Mouse (Mus musculus) kidney, adult 2 months (tissue): ENCODE results near the gene Hpse. TPM values are rescaled to one million over a fixed set of nuclear protein-coding genes. Genes with fewer than 3 reads are reported as not detected.

Experiments used
- DNase-seq: peaks from one replicate; pipeline ENCODE4 v3.0.0; 2021
- H3K27ac ChIP-seq: fragments of 200-500 bp; 2 replicates; pipeline ENCODE4 v1.5.1; 2012; ENCODE audit warnings: low read depth, low read length, control low read depth, inconsistent platforms; ENCODE audit not compliant: insufficient read depth
- H3K27me3 ChIP-seq: fragments of 200-500 bp; replicated peaks from 2 replicates; pipeline ENCODE4 v1.6.1; 2012; ENCODE audit warnings: mild to moderate bottlenecking, moderate library complexity, low read length, inconsistent platforms; ENCODE audit not compliant: control insufficient read depth, insufficient read depth
- H3K36me3 ChIP-seq: fragments of 200-500 bp; 2 replicates; pipeline ENCODE4 v1.6.1; 2012; ENCODE audit warnings: mild to moderate bottlenecking, moderate library complexity, low read length, inconsistent platforms; ENCODE audit not compliant: control insufficient read depth, insufficient read depth
- H3K4me1 ChIP-seq: fragments of 200-500 bp; 2 replicates; pipeline ENCODE4 v1.6.1; 2011; ENCODE audit warnings: low read length; ENCODE audit not compliant: control insufficient read depth, insufficient read depth
- H3K4me3 ChIP-seq: fragments of 200-500 bp; 2 replicates; pipeline ENCODE4 v1.5.1; 2011; ENCODE audit warnings: mild to moderate bottlenecking, low read depth, low read length, control low read depth; ENCODE audit not compliant: insufficient read depth
- CTCF ChIP-seq: fragments of 200-500 bp; conservative IDR thresholded peaks from 2 replicates; pipeline ENCODE4 v1.5.1; 2011; ENCODE audit warnings: low read depth, mild to moderate bottlenecking, control low read depth, low read length, moderate library complexity, mixed read lengths; ENCODE audit not compliant: insufficient read depth, insufficient read length
- POLR2A ChIP-seq: fragments of 200-500 bp; IDR thresholded peaks from one replicate; pipeline ENCODE4 v1.6.1; 2011; ENCODE audit warnings: low read depth, low read length, control low read depth
- WGBS: fragments of 180-500 bp; shearing (Covaris S2); methylation state at CpG from one replicate; pipeline ENCODE4 v1.1.7; 2018; 5-methylcytosine and 5-hydroxymethylcytosine counted together
- polyA plus RNA-seq: library from polyadenylated mRNA; depleted of rRNA; stranded (reverse); fragments of >200 nt; gene quantifications from 2 replicates; pipeline ENCODE4 v1.2.3, GENCODE M21; 2012

Gene Hpse
- polyA plus RNA-seq, 1 experiment: 1.1 TPM

- no peaks in the 10 kb centered on the region for H3K36me3 ChIP-seq
- DNase-seq: no peak
- TF ChIP-seq CTCF: no peak
- no peak for TF ChIP-seq POLR2A
- WGBS: 62% methylated on average over 2 of the region's 2 CpGs
- H3K27ac ChIP-seq: no peak overlapping the region
- no peaks in the 10 kb centered on the region for H3K27me3 ChIP-seq
- no peak overlapping the region for H3K4me3 ChIP-seq
- H3K4me1 ChIP-seq: no peaks in the 10 kb centered on the region
These were observed 21.6 kb downstream of the Hpse start for GRCm38 (mm10) chr5:100697886-100698285.

DNA sequence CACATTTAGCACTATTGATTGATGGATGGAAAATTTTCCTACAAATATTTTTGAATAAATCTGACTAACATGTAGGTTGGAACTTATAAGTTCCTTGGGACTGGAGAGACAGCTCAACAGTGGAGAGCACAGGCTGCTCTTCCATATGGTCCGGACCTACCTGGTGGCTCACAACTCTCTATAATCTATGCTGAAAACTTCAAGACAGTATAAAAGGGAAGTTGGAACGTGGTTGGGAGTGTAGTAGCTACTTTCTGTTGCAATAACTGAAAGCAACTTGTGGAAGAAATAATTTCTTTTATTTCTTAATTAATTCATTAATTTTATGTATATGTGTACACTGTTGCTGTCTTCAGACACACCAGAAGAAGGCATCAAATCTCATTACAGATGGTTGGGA, 22.1 kb downstream of the Hpse start:
- TF ChIP-seq POLR2A (no peak), CTCF (no peak)
- Histone ChIP-seq H3K4me1 (no peaks in the 10 kb centered on the region), H3K4me3 (no peak overlapping the region), H3K27ac (no peak overlapping the region), H3K36me3 (no peaks in the 10 kb centered on the region), H3K27me3 (no peaks in the 10 kb centered on the region)
- DNase-seq: no peak
- WGBS: 64% methylated on average over 2 of the region's 2 CpGs

DNA sequence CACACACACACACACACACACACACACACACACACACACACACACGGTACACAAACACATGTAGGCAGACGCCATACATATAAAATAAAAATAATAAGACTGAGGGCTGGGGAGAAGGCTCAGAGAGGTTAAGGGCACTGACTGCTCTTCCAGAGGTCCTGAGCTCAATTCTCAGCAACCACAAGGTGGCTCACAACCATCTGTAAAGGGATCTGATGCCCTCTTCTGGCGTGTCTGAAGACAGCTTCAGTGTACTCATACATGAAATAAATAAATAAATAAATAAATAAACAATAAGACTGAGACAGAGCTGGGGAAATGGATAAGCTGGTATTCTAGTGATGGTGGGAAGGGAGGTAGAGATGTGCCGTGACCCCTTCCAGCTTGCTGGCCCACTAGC, 33.9 kb downstream of the Hpse start:
- no peak overlapping the region for H3K27ac ChIP-seq
- TF ChIP-seq CTCF (no peak), POLR2A (no peak)
- no peaks in the 10 kb centered on the region for H3K4me1 ChIP-seq
- H3K27me3 ChIP-seq: no peaks in the 10 kb centered on the region
- DNase-seq: no peak
- H3K4me3 ChIP-seq: no peak overlapping the region
- no peaks in the 10 kb centered on the region for H3K36me3 ChIP-seq
- WGBS: 78% methylated on average over 4 of the region's 4 CpGs

DNA sequence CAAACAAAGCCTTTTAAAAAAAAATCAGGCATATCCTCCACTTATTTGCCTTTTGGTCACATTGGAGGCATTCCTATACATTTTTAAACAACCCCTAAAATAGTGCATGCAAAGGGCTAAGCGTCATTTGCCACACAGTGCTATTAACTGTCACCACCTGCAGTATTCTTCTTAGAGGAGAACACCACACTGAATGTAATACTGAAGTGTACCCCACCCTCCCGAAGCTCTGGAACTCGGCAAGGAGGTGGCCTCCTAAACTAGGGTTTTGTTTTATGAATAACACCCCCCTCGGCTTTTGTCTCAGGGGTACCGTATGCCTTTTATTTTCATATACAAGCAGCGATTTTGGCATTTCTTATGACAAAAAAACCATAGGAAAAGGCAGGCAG, 39.0 kb downstream of the Hpse start:
- TF ChIP-seq POLR2A (no peak), CTCF (no peak)
- Histone ChIP-seq H3K4me1 (no peaks in the 10 kb centered on the region), H3K36me3 (no peaks in the 10 kb centered on the region), H3K27ac (no peak overlapping the region), H3K4me3 (no peak overlapping the region), H3K27me3 (no peaks in the 10 kb centered on the region)
- 73% methylated on average over 6 of the region's 6 CpGs for WGBS
- no peak for DNase-seq

DNA sequence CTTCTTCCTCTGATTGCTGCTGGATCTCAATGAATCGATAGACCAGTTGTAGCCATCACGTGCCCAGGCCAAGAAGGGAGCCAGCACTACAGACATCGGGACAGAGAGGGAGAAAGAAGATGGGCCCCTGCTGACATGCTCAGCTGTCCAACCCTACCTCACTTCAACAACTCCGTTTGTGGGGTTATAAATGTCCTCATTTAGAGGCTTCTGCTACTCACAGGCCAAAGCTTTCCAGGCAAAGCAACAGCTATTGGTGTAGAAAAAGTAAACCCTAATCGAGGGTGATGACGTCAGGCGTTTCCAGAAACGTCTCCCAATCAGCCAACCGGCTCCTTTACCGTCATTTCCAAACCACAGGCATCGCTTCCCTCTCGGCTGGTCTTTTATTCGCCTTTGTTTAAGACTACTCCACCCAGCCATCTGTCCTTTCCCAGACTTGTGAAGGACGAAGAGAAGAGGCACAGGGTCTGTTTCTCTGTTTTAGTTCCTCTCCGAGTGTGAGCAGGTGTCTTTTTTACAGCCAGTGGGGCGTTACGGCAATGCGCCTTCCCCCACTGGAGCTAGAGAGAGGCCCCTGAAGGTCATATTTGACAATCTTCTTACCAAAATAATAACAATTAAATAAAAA, 39.5 kb downstream of the Hpse start:
- no peak overlapping the region for H3K27ac ChIP-seq
- WGBS: 52% methylated on average over 18 of the region's 18 CpGs
- H3K4me1 ChIP-seq: peaks cover 2% of the 10 kb centered on the region; the same call in 1 of the 2 replicates
- H3K36me3 ChIP-seq: no peaks in the 10 kb centered on the region
- no peak overlapping the region for H3K4me3 ChIP-seq
- H3K27me3 ChIP-seq: no peaks in the 10 kb centered on the region
- TF ChIP-seq CTCF (no peak), POLR2A (no peak)
- DNase-seq: no peak

DNA sequence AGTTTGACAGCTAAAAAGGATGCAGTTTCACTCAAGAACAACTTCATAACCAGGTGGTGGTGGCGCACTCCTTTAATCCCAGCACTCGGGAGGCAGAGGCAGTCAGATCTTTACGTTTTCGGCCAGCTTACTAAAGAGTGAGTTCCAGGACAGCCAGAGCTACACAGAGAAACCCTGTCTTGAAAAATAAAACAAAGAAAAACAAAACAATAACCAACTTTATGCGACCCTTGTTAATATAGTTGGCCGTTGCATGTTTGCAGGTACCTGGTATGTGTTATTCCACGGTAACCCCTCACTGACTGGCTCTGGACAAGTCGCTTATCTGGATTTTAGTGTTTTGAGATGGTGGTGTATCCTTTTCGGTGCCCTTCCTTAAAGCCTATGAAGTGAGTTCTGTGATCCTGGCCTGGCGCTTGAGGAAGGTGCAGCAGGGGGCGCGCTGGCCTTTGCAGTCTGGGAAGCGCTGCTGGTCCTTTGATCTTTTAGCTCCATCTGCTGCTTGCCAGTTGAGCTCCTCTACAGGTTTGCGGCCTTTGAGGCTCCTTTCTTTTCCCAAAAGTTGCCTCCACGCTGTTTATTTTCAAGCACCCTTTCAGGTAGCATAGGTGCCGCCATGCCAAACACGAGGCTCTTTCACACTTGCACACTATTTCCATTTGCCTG, 44.7 kb downstream of the Hpse start, which contains the start of gene Coq2:
Gene Coq2 (minus strand): TSS at position 430 of the 666 bp plus-strand sequence.
- 7% methylated on average over 17 of the region's 17 CpGs for WGBS
- TF ChIP-seq POLR2A (no peak), CTCF (peak; percentile 86)
- Histone ChIP-seq H3K4me1 (peaks cover 3% of the 10 kb centered on the region; the same call in 1 of the 2 replicates), H3K27me3 (no peaks in the 10 kb centered on the region), H3K27ac (peak within 1 kb of the TSS; percentile 37), H3K4me3 (peak within 1 kb of the TSS; percentile 99), H3K36me3 (no peaks in the 10 kb centered on the region)
- DNase-seq: peak; percentile 93

DNA sequence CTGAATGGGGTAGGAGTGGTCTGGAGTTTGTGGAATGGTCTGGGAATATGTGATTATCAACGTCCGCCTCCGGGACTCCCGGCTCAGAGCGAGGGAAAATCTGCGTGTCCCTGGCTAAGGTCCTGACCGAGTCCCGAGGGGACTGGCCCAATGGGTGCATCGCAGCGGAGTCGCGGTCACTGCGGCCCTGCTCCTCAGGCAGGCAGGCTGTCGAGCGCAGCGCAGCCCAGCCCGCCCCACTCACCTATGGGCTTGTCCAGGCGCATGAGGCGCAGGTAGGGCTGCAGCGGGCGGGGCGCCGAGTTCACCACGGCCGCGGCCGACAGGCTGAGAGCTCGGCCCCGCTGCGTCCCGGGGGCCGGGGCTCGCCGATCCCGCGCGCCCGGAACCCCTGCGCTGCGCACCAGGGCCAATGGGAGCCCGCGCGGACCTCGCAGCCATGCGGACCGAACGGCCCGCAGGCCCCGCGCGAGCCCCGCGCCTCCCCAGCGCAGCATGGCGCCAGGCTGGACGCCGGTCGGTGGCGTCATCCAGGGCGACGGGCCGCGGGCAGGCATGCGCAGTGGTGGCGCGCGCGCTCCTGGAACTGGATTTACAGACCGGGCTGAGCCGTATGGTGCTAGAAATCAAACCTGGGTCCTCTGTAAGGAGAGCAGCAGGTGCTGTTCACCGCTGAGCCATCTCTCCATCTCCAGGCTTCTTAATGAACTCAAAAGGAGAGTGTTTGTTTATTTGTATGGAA, 45.6 kb downstream of the Hpse start:
- H3K27ac ChIP-seq: peak overlapping the region; percentile 37

More for the DNA sequence above, 45.6 kb downstream of the Hpse start:
- Histone ChIP-seq H3K27me3 (no peaks in the 10 kb centered on the region), H3K36me3 (no peaks in the 10 kb centered on the region), H3K4me3 (peak overlapping the region; percentile 99), H3K4me1 (peaks cover 3% of the 10 kb centered on the region; the same call in 1 of the 2 replicates)
- under 1% methylated on average over 71 of the region's 71 CpGs for WGBS
- DNase-seq: peak; percentile 93
- TF ChIP-seq CTCF: no peak
- TF ChIP-seq POLR2A: no peak
